Mouse (Mus musculus): ENCODE measurements around the gene Haus4.

Haus4 gene

DNA sequence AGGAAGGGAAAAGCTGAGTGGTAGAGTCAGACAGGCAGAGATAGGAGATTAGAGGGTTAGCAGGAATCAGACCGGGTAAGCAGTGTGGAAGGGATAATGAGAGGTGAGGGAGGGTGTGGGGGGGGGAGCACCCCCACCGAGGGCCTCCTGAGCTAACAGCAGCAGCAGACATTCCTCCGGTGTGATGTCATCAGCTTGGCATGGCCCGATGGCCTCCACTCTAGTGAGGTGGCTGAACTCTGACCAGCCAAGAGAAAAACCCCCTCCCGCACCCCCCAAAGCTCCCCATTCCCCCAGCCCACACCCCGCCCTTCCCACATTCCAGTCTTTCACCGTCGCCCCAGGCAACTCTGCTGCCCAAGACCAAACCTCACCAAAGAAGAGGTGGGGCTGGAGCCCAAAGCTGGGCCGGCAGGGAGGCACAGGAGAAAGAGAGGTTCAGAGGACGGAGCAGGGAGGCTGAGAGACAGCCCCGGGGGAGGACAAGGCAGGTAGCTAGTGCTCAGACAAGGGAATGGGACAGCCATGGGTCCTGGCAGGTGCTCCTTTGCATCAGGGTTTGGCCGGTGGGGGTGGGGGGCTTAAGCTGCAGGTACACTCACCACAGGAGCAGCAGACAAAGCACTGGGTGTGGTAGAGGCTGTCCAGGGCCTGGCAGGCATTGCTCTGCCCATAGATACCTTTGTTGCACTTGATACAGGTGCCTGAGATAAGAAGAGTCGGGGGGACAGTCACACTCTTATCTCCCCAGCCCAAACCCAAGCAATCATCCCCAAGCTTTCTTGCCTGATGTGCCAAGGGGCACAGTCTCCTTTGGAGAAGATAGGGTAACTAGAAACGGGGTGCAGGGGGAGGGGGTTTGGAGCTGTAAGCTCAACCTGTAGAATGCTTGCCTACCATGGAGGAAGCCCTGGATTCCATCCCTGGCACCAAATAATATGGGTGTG lies 18.6 kb upstream of the Haus4 start:
- DNase-seq = no peak

DNA sequence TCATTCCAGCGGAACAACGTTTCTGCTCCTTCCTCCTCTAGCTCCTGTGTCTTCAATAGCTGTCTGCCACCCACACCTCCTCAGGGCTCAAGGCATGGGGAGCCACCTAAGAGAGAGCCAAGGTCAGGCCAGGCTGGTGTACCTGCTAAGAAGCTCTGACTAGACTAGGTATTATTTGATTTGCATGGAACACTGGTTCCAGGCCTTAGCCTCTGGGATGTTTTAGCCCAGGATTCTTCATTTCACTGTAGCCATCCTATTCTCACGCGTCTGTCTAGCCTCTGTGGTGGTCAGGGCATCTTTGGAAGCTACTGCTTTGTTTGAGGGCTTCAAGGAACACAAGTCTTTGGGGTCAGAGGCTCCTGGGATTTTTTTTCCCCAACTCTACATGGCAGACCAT lies 17.7 kb upstream of the Haus4 start:
- no peak for DNase-seq

DNA sequence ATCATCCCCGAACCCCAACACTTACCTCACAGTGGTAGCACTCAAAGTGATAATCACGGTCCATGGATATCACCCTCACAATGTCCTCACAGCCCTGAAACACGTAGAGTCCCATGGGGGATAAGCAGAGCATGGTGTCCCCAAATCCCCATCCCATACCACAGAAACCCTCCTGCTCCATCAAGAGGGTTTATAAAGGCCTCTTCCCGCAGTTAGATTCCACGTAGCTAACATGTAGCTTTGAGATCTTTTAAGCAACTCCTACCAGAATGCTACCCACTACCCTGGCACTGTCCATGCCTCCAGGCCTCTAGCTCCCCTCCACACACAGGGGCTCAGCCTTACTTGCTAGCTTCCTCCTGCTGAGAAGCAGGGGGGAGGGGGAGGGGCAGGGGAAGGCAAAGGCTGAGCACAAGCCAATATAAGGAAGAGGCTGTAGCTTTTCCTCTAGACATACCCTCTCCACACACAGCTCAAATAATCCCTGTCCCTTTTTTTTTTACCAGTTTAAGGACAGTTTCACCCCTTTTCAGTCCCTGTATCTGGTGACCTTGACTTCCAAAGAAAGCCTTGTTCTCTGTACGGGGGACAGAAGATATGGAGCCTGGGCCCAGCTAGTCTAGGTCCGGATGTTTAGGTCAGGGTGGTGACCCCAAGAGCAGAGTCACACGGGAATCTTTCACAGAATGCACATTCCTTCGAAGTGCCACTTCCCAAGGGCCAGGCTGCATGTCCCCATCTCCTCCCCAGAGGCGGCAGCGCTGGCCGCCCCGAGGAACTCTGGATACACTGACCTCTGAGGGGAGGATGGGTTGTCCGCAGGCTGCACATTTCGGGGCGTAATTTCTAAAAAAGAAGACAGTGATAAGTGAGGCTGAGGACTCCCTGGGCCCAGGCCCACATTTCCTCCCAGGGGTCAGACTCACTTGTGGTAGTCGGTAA lies 15.3 kb upstream of the Haus4 start:
- DNase-seq = no peak

DNA sequence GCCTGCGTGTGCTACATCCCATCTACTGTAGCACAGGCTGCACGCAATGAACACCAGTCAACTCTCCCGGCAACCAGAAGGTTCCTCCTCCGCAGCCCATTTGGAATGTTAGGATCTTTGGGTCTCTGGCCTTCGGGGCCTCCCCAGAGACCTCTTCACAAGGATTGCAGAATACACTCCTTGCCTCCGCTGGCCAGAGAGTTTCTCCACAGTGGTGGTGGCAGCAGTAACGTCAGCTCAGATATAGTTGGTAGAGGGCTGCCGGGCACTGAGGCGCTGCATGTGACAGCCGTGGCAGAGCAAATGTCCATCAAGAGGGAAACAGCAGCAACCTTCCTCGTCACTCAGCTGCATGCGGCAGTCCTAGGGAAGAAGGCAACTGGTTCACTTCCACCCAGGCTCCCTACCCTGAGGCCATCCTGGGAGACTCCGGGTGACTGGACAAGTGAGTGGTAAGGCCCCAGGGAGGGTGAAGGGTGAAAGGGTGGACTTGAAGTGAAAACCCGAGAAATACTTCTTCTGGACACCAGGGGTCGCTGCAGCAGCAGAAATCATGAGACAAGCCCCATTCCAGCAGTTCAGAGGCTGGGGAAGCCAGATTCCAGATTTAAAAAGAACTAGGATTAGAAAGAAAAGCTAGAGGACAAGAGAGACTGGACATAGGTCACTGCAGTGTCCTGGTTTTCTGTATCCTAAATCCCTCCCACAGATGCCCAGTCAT lies 14.4 kb upstream of the Haus4 start:
- peak; percentile 66 for DNase-seq

DNA sequence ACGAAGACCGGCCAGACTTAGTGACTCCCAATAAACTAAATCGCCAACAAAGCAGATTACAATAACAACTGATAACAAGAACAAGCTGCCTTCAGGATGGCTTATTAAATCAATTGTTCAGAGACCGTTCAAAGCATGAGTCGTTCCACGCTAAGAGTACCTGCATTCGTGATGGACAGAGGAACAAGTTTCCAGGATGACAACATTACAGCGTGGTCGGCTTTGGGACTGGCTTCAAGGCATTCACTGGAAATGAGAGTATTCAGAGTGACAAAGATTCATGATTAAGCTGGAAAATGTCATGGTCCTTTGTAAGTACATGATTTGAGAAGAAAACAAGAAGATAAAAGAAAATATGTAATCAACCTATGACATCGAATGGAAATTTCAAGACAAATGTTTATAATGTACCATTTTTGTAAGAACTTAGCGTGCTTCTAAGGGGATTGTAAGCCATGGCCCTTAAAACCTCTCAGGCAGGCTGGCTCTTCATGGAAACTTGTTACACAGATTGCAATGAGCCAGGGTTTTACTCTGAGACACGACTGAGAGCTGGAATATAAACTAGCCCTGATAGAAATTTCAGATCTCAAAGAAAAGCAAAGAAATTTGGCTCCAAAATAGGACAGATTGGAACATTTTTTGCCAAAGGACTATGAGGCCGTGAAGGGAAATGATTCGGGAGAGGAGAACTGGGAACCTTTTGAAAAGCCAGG lies 6.3 kb upstream of the Haus4 start:
- no peak for DNase-seq

DNA sequence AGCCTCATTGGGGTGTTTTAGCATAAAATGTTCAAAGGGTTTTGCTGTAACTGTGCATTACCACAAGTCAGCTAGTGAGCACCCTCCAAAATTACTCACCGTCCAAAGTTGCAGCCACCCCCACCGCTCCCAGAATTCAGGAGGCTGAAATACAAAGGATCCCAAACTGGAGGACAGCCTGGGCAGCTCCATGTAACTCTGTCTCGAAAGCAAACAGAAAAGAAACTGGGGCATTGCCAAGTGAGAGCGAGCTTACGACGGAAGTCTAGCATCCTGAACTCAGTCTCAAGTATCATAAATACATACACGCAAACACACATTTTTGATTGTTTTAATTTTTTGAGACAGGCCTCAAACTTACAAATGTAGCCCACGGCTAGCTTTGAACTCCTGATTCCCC lies 2.9 kb upstream of the Haus4 start:
- no peak for DNase-seq

DNA sequence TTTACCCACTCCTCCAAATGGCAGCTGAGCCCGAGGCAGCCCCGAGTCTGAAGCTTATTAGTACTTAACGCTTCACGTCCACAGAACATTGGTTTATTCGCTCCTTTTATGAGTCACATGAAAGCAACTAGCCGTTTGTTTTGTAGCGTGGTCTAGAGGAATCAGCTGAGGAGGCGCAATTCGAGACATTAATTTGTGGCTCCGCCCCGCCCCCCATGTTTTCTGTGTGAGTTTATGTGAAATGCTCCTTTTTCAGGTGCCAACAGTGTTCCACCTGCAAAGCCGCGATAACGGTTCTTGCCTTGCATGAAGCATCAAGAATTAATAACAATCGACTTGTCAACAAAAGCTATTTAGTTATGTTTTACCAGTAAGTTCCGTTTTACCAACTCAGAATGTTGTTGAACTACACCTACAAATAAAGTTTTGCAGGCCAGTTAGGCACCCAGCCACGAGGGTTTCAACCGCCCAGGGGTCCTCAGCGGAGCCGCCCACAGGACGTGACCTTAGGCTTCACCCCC lies 902 bp downstream of the Haus4 start:
- DNase-seq = no peak

DNA sequence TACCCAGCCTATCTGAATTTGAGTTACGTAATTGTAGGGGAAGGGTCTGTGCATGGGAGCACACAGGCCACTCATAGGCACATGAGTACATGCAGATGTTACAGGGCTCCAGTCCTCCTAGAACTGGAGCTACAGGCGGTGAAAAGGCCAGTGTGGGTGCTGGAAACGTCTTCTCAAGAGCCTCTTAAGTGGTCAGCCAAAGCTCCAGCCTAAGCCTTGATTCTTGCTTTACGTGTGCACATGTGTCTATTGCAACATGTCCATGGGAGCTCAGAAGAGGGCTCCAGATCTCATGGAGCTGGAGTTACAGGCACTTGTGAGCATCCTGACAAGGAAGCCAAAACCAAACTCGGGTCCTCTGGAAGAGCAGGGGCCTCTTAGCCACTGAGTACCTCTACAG lies 9.7 kb downstream of the Haus4 start:
- DNase-seq = no peak

DNA sequence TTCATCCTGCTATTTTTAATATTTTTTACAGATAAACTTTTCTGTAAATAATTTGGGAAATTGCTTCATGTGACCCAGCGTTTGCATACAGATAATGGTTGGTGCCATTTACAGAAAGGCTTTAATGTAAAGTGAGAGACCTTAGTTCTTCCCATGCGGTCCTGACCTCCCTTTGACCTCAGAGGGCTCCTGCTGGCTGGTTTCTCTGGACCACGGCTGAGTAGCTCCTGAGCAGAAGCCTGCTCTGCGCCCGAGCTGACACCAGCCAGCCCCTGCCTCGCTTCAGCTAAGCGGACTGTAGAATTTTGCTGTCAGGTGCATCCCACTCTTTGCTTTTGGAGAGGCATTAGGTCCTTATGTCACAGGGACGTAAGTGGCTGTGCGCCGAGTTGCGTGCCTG lies 13.6 kb downstream of the Haus4 start:
- DNase-seq = no peak

DNA sequence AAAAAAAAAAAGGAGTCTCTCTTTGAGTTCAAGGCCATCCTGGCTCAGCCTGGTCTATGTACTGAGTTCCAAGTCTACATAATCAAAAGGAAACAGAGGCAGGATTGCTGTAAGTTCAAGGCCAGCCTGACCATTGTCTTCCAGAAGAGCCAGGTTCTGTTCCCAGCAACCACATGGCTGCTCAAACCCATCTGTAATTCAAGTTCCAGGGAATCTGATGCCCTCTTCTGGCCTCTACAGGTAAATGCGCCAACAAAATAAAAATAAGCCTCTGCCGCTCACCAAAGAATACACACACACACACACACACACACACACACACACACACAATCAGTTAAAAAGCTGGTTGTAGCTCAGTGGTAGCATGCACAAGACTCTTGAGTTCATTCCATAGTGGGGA lies 15.8 kb downstream of the Haus4 start:
- no peak for DNase-seq

DNA sequence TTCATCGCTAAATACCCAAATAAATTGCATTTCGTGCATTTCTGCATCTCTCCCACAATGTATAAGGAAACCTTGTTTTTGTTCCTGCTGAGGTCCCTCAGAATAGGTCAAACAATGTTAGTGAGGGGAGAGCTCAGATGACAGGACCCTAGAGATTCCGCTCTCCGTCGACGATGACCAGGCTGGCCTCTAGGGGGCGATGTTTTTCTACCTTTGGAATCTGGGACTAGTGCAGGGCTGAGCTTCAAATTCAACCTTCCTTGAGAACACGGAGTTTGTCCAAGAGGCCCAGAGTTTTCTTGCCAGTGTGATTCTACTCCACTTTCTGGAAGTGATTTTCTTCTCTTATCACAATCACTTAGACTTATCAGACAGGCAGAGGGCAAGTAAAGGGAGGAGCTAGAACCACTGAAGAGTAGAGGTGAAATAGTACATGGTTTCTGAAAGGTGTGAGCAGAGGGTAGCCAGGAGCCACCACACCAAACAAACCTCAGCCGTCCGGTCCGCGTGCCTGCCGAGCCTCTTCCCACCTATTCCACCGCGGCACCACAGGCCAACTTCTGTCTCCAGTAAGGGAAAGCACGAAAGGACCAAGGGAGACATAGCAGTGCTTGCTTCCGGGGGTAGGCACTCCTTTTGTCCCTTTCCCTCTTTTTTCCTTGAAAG lies 25.8 kb downstream of the Haus4 start:
- DNase-seq = peak; percentile 90

DNA sequence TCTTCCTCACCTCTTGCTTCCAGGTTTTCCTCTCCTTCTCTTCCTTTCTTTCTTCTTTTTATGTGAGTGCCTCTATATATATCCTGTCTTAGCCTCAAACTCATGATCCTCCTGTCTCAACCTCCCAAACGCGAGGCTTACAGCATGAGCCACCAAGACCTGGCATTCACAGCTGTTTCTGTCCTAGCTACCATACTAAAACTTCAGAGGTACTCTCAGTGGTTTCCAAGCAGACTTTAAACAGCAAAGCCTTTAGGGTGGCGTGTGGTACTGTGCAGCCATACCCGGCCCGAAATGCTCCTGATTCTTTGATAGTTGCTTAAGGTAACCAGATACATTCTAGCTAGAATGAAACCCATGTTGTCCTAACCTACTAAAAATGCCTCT lies 26.4 kb downstream of the Haus4 start:
- DNase-seq = peak; percentile 32

DNA sequence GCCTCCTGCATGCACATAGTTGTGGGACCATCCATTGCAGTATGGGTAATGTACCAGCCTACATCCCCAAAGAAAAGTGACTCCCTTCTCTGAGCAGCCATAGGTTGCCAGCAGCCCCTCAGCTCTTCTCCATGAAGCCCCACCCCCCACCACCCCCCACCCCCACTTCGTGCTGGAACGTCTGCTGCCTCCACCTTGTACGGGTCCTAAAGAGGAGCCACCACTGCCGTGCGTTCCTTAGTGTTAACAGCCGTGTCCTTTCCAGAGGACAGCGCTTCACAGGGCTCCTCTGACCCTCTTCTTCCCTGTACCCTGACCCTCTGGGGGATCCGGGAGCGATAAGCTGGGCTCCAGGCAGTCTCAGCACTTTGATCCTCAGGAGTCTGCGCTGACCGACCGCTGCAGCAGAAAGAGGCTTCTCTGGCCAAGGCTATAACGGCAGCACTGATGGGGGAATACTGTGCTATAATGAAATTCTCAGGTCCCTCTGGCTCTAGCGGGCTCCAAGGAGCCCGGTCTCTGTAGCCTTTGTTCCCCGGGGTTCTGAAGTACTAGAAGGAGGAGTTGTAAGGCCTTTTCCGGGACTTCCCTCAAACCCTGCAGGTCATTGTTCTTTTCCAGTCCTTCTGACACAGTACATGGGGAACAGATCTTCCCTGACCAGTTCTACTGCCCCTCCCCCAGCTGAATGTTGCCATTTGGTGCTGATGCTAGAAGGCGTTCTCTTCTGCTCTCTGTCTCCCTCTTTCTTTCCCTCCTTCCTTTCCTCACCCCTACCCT lies 27.0 kb downstream of the Haus4 start:
- peak; percentile 19 for DNase-seq

DNA sequence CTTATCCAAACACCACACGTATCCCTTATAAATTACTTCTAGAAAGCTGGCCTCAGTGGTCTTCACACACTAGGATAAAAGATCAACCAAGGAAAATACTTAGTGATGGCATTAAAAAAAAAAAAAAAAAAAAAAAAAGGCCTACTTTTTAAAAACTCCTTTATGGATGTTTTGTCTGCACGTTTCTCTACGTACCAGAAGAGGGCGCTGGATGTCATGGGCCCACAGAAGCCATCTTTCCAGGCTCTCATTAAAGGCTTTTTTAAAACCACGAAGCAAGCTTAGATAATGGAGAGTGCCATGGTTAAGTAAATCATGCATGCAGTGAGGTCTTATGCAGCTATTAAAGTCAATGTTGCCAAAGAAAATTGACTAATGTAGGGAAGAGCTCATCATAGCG lies 30.8 kb downstream of the Haus4 start:
- no peak for DNase-seq

DNA sequence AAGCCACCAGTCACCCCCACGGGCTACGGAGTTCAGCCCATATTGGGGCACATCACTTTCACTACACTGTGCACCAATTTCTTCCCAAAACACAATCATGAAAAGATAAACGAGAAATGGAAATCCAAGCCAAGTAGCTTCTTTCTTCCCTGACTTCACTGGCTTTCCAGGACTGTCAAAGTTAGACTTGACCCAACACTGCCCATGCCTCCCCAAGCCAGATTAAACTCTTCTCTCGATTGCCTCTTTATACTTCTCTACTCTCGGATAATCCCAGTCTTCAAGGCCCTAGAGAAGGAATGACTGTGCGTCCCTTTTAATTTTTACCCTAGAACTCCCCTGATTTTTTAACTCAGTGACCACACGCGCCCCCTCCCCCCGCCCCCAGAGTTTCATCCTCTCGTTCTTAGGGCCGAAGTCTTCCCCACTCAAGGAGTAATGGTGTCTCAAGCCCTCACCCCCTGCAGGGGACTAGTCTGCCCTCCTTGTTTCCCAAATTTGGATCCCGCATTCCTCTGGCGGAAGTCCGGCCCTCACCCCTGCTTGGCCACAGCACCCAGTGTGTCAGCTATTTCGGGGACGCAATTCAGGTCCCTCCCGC lies 37.6 kb downstream of the Haus4 start:
- no peak for DNase-seq

DNA sequence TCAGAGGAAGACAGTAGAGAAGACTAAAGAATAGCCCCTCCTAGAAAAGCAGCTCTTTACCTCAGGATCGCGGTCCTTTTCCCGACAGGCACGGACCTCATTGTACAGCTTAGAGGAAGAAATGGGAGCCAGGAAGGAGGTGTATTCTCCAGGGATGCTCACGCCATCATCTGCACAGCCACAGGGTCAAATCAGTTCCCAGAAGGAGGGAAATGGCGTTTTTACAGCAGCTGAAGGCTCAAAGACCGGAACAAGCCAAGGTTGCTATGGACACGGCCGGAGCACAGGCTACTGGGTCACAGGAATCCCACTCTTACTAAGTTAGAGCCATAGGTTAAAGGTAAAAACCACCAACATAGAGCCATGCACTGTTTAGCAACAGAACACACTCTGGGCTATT lies 44.6 kb downstream of the Haus4 start:
- no peak for DNase-seq

DNA sequence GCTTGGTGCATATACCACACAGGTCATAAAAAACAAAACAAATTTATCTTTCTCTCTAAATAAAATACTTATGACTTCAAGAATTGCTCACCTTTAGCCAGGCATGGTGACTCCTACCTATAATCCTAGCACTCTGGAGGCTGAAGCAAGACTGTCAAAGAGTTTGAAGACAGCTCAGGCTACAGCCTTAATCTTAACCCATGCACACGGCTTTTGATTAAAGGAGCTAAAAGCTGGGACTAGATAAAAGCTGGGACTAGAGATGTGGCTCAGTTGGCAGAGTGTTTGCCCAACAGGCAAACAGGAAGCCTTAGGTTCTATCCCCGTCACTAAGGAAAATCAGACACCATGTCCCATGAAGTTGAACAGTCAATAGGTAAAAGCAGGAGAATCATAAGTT lies 51.3 kb downstream of the Haus4 start:
- DNase-seq = no peak

DNA sequence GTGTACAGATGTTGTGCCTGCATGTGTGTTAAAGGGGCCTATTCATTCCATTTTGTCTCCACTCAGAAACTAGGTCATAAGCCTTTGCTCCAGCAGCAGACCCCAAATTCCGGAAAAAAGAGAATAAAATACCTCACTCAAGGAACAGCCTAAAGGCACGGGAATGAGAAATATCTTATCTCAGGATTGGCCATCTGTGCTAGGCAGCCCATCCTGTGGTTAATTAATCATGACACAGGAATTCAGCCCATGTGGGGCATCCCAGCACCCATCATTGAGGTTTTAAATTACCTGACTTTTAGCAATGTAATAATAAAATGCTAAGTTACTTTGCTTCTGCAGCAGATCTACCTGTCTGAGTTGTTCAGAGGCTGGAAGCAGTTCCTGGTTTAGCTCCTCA lies 53.1 kb downstream of the Haus4 start:
- no peak for DNase-seq

DNA sequence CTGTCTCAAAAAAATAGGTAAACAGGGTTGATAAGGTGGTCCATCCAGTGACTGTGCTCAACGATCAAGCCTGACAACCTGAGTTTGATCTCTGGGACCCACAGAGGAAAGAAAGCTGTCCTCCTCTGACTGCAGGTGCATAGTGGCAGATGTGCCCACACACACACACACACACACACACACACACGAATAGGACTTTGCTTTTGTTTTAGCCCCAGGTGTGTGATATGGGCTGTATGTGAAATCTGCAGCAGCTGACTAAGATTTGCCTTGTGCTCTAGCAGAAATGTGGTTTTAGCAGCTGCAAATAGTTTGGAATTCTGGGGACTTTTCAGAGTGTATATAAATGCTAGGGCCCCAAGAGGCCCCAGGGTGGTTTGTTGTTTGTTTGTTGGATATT lies 55.1 kb downstream of the Haus4 start:
- peak; percentile 65 for DNase-seq

DNA sequence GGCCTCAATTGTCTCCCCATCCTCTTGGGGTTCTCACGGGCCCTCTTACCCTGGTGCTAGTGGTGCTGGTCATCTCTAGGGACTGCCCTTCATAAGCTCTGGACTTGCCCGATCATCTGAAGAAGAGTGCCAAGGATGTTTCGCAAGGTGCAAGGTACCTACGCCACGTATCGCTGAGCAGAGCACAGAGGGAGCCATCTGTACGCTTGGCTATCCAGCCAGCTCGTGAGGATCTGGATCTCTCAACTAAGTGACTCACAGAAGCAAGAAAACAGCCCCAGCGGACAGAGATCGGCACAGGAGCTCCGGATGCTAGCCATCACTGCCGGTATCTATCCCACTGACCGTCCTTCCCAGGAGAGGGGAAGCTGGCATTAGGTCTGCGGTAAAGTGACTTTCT lies 57.7 kb downstream of the Haus4 start:
- no peak for DNase-seq
